Mouse (Mus musculus) hematopoietic stem cell, adult 5-6 weeks (primary cell): ENCODE measurements at regions not wholly inside any gene's neighbourhood (a gene's known extent, or its start where the extent isn't known, plus 50 kb on each side); places are given as distances from the start of the nearest gene placed in this dataset.
"Not testable (repeated sequence)": the region's sequence is repeated elsewhere in the genome, so short reads cannot be mapped to it uniquely, and the experiment has no call there.

Experiments
- ATAC-seq, 2 experiments: fragments of 125-278 bp in 1 of 2; replicated peaks in 1 of 2; 2 replicates each; pipeline ENCODE4 v1.8.0; 2016 to 2017; ENCODE audit warnings: inconsistent platforms in 2 of 2, mild to moderate bottlenecking in 2 of 2, moderate number of reproducible peaks in 2 of 2, low read depth in 1 of 2, moderate TSS enrichment in 1 of 2; ENCODE audit not compliant: low FRiP score in 2 of 2, poor library complexity in 2 of 2, severe bottlenecking in 2 of 2, insufficient read depth in 1 of 2, low TSS enrichment in 1 of 2

- ATAC-seq = peak; percentile 71 to 73; a peak in 3 of 4 replicates
Observed at GRCm38 (mm10) chr2:107869304-107869958, 579.0 kb downstream of the Kcna4 start.

GRCm38 (mm10) chr2:107879663-107880062 is 589.2 kb downstream of the Kcna4 start:
- peak; percentile 66 to 69; a peak in 2 of 4 replicates for ATAC-seq

GRCm38 (mm10) chr2:107886063-107886762 is 595.8 kb downstream of the Kcna4 start:
- peak; percentile 56 to 60; a peak in 3 of 4 replicates for ATAC-seq

GRCm38 (mm10) chr2:107888245-107888644 is 597.8 kb downstream of the Kcna4 start:
- ATAC-seq = no peak

GRCm38 (mm10) chr2:107925116-107925515 is 634.7 kb downstream of the Kcna4 start:
- ATAC-seq = no peak

DNA sequence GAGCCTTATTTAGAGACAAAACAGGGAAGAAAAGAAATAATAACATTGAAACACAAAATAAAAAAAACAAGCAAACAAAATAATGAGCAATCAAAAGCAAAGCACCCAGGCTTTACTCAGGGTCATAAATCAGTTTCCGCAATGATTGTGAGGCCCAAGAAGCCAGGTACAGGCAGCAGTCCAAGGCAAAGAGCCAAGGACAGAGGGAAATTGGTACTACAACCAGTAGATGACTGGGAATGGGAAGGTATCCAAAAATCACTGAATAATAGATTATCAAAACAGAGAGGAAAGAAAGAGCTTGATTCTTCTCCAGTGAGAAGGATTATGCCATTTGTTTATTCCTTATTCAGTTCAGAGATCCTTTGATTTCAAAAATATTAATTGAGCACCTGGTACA is 636.2 kb downstream of the Kcna4 start:
- no peak for ATAC-seq

DNA sequence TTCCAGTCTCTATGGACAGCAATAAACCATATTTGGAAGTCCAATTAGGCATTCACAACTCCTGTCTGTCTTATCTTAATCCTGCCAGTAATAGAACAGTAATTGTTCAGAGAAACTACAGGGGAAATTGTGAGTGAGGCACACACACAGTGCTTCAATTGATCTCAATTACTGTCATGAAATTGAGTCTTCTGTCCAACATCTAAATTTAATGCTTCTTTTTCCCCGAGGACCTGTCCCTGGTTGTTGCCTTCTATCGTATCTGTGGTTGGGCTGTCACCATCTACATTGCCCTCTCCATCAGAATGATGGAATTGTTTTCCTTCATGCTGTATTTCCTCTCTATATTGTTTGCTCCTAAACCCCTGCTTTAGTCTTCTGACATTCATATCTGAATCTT is 644.9 kb downstream of the Kcna4 start:
- no peak for ATAC-seq

GRCm38 (mm10) chr2:107935775-107936174 is 645.3 kb downstream of the Kcna4 start:
- ATAC-seq = no peak

- no peak for ATAC-seq
Observed at GRCm38 (mm10) chr2:107941374-107941773, 650.9 kb downstream of the Kcna4 start.

DNA sequence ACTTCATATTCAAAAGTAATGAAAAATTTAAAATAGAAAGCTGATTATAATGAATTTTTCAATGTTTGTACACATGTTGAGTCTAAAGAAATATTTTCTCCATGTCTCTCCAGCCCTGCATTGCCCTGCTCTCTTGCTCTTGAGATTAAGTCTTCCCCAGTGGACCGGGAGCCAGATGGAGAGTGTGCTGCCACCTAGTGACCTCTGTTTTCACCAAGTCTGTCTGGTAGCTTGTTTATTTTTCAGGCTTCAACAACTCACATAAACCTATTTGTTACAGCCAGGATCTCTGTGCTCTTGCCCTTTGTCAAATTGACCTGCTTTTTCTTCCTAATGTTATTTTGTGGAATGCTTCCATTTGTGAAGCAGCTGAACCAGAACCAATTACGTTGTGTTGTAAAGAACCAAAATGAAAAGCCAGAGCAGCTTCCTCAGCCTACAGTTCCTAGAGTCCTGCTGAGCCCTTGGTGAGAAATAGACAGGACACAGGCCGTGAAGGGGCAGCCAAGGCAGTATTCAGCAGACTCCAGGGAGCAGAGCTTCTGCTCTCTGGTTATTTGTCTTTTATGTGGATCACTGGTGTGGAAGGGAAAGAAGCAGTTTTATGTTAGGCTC is 655.5 kb downstream of the Kcna4 start:
- ATAC-seq = no peak

GRCm38 (mm10) chr2:107955608-107956127 is 665.2 kb downstream of the Kcna4 start:
- ATAC-seq = not testable (repeated sequence)

- not testable (repeated sequence) for ATAC-seq
Observed at GRCm38 (mm10) chr2:107963921-107964320, 673.5 kb downstream of the Kcna4 start.

- no peak for ATAC-seq
Observed at GRCm38 (mm10) chr2:107964841-107965240, 674.4 kb downstream of the Kcna4 start.

GRCm38 (mm10) chr2:107965336-107966306 is 675.2 kb downstream of the Kcna4 start:
- ATAC-seq = no peak

DNA sequence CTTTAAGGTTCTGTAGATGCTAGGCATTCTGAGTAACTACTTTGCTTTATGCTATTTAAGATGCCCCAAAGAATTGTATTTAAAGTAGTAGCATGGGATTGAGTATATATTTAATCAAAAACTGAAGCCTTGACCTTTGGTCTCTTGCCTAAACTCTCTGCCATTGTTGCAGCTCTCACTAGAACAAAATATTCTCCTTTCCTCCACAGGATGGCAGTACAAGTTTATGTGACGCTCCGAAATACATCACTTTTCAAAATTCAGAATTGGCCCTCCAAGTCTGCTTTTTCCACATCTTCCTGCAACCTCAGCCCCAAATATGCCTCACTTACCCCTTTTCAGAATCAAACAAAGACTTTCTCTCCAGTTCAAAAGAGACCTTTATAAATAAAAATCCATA is 678.1 kb downstream of the Kcna4 start:
- no peak for ATAC-seq

DNA sequence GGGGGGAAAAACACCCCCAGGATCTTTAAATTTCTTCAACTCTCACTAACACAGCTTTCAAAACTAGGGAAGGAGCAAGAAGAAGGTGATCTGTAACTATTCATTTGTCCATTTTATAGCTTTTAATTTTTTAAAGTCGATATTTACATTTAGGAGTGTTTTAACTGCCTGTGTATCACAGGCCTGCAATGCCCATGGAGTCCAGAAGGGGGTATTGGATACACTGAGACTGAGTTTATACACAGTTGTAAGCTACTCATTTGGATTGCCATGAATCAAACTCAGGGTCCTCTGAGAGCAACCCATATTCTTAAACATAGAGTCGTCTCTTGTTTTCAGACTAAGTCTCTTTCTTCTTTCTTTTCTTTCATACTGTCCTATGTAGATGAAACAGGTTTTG is 679.1 kb downstream of the Kcna4 start:
- no peak for ATAC-seq

GRCm38 (mm10) chr2:107973528-107973927 is 683.1 kb downstream of the Kcna4 start:
- no peak for ATAC-seq
